Mouse (Mus musculus): ENCODE measurements around the gene Scg3. TPM values are rescaled to one million over a fixed set of nuclear protein-coding genes. Genes with fewer than 3 reads are reported as not detected.

The Scg3 gene
- total and polyA plus RNA-seq, 3 experiments: not detected

- no peak overlapping the region for H3K27ac ChIP-seq (ENCODE audit: control insufficient read depth, low read depth, low read length)
- no peak for DNase-seq (ENCODE audit: low read depth, low spot score)
- no peaks in the 10 kb centered on the region for H3K4me1 ChIP-seq (ENCODE audit: control insufficient read depth in 1 of 2, insufficient read depth in 2 of 2, low read length in 2 of 2)
- no peaks in the 10 kb centered on the region for H3K36me3 ChIP-seq (ENCODE audit: control insufficient read depth in 1 of 2, insufficient read depth in 2 of 2, low read length in 2 of 2)
- no peaks in the 10 kb centered on the region for H3K79me2 ChIP-seq (ENCODE audit: control insufficient read depth, insufficient read depth, low read length, poor library complexity)
- H3K9ac ChIP-seq (ENCODE audit: control insufficient read depth, low read depth, low read length, poor library complexity, severe bottlenecking): no peak overlapping the region
- TF ChIP-seq NRF1 (IDR thresholded peaks at IDR 0.05; ENCODE audit: insufficient read depth, low read depth, low read length, poor library complexity, severe bottlenecking) (no peak), TBP (IDR thresholded peaks at IDR 0.05; ENCODE audit: low read depth, low read length) (no peak), ZKSCAN1 (IDR thresholded peaks at IDR 0.05; ENCODE audit: low read depth, low read length) (no peak), MAFK (IDR thresholded peaks at IDR 0.05; ENCODE audit: borderline replicate concordance, low read depth, low read length) (no peak), MXI1 (IDR thresholded peaks at IDR 0.05; ENCODE audit: low read depth, low read length) (no peak), RAD21 (IDR thresholded peaks at IDR 0.05; ENCODE audit: low read depth, low read length) (no peak), ZC3H11A (IDR thresholded peaks at IDR 0.05; ENCODE audit: low read depth, low read length) (no peak)
- H3K4me3 ChIP-seq (ENCODE audit: control insufficient read depth in 1 of 2, insufficient read depth in 1 of 2, low read depth in 2 of 2, low read length in 2 of 2): no peak overlapping the region
- no peaks in the 10 kb centered on the region for H3K27me3 ChIP-seq (ENCODE audit: control insufficient read depth in 1 of 2, insufficient read depth in 2 of 2, low read length in 2 of 2)
- H3K9me3 ChIP-seq (replicated peaks; ENCODE audit: insufficient read depth, low read length): no peaks in the 10 kb centered on the region
Observed at GRCm38 (mm10) chr9:75679629-75680028, 4.2 kb downstream of the Scg3 start.

- no peaks in the 10 kb centered on the region for H3K36me3 ChIP-seq (ENCODE audit: control insufficient read depth in 1 of 2, insufficient read depth in 2 of 2, low read length in 2 of 2)
- no peaks in the 10 kb centered on the region for H3K4me1 ChIP-seq (ENCODE audit: control insufficient read depth in 1 of 2, insufficient read depth in 2 of 2, low read length in 2 of 2)
- no peaks in the 10 kb centered on the region for H3K27me3 ChIP-seq (ENCODE audit: control insufficient read depth in 1 of 2, insufficient read depth in 2 of 2, low read length in 2 of 2)
- no peak overlapping the region for H3K27ac ChIP-seq (ENCODE audit: control insufficient read depth, low read depth, low read length)
- no peaks in the 10 kb centered on the region for H3K9me3 ChIP-seq (replicated peaks; ENCODE audit: insufficient read depth, low read length)
- H3K9ac ChIP-seq (ENCODE audit: control insufficient read depth, low read depth, low read length, poor library complexity, severe bottlenecking): no peak overlapping the region
- H3K79me2 ChIP-seq (ENCODE audit: control insufficient read depth, insufficient read depth, low read length, poor library complexity): no peaks in the 10 kb centered on the region
- no peak overlapping the region for H3K4me3 ChIP-seq (ENCODE audit: control insufficient read depth in 1 of 2, insufficient read depth in 1 of 2, low read depth in 2 of 2, low read length in 2 of 2)
- DNase-seq (ENCODE audit: low read depth, low spot score): no peak
- no peak for TF ChIP-seq MXI1 (IDR thresholded peaks at IDR 0.05; ENCODE audit: low read depth, low read length)
- no peak for TF ChIP-seq MAX (IDR thresholded peaks at IDR 0.05; ENCODE audit: low read length)
- no peak for TF ChIP-seq CTCF (IDR thresholded peaks at IDR 0.05 in 2 of 3, conservative IDR thresholded peaks at IDR 0.05 in 1 of 3; ENCODE audit: control insufficient read depth in 1 of 3, insufficient read depth in 1 of 3, low read depth in 2 of 3, low read length in 3 of 3, poor library complexity in 1 of 3, severe bottlenecking in 1 of 3)
- no peak for TF ChIP-seq TBP (IDR thresholded peaks at IDR 0.05; ENCODE audit: low read depth, low read length)
- TF ChIP-seq HCFC1 (IDR thresholded peaks at IDR 0.05; ENCODE audit: low read depth, low read length): no peak
- TF ChIP-seq USF1 (IDR thresholded peaks at IDR 0.05; ENCODE audit: low read depth, low read length): no peak
- TF ChIP-seq USF2 (IDR thresholded peaks at IDR 0.05; ENCODE audit: borderline replicate concordance in 1 of 2, insufficient read depth in 1 of 2, low read depth in 1 of 2, low read length in 2 of 2): no peak
- no peak for TF ChIP-seq SIN3A (IDR thresholded peaks at IDR 0.05; ENCODE audit: low read length)
- TF ChIP-seq SMC3 (IDR thresholded peaks at IDR 0.05; ENCODE audit: low read depth, low read length): no peak
- no peak for TF ChIP-seq RCOR1 (IDR thresholded peaks at IDR 0.05; ENCODE audit: low read depth, low read length)
- no peak for TF ChIP-seq MYB (IDR thresholded peaks at IDR 0.05; ENCODE audit: low read depth, low read length)
- TF ChIP-seq POLR2AphosphoS5 (IDR thresholded peaks at IDR 0.05; ENCODE audit: borderline replicate concordance, low read depth, low read length): no peak
- no peak for TF ChIP-seq ZKSCAN1 (IDR thresholded peaks at IDR 0.05; ENCODE audit: low read depth, low read length)
- no peak for TF ChIP-seq KAT2A (conservative IDR thresholded peaks at IDR 0.05; ENCODE audit: low read depth, low read length)
- no peak for TF ChIP-seq ZMIZ1 (IDR thresholded peaks at IDR 0.05; ENCODE audit: low read depth, low read length)
Observed at GRCm38 (mm10) chr9:75678341-75678740, 5.5 kb downstream of the Scg3 start.
